Mouse (Mus musculus) lung, postnatal 0 days (tissue): ENCODE results near the gene Il13ra1. TPM values are rescaled to one million over a fixed set of nuclear protein-coding genes. Genes with fewer than 3 reads are reported as not detected.
A peak's percentile ranks its signal among the peaks of the same experiment; 100 is the strongest.

Experiments
- ATAC-seq: fragments of 200-750 bp; cut with Nextera tagmentation; 2 replicates; pipeline ENCODE4 v1.8.0; 2017; ENCODE audit warnings: moderate library complexity
- DNase-seq: peaks from one replicate; pipeline ENCODE4 v3.0.0-alpha.2; 2016; ENCODE audit warnings: low spot score
- H3K27ac ChIP-seq: fragments of 300-500 bp; sonication (generic); 2 replicates; pipeline ENCODE4 v1.5.1; 2014; ENCODE audit warnings: antibody characterized with exemption, mild to moderate bottlenecking, low read length, mixed read lengths
- H3K27me3 ChIP-seq: fragments of 300-500 bp; sonication (generic); replicated peaks from 2 replicates; pipeline ENCODE4 v1.6.1; 2014; ENCODE audit warnings: low read length, mixed read lengths; ENCODE audit not compliant: insufficient read depth
- H3K36me3 ChIP-seq: fragments of 300-500 bp; sonication (generic); 2 replicates; pipeline ENCODE4 v1.6.1; 2014; ENCODE audit warnings: low read length, mixed read lengths; ENCODE audit not compliant: insufficient read depth
- H3K4me1 ChIP-seq: fragments of 300-500 bp; sonication (generic); 2 replicates; pipeline ENCODE4 v1.6.1; 2014; ENCODE audit warnings: antibody characterized with exemption, low read depth, low read length, mixed read lengths; ENCODE audit not compliant: insufficient read depth
- H3K4me2 ChIP-seq: fragments of 300-500 bp; sonication (generic); replicated peaks from 2 replicates; pipeline ENCODE4 v1.6.1; 2014; ENCODE audit warnings: low read depth, mild to moderate bottlenecking, low read length, moderate library complexity, mixed read lengths
- H3K4me3 ChIP-seq: fragments of 300-500 bp; sonication (generic); 2 replicates; pipeline ENCODE4 v1.5.1; 2014; ENCODE audit warnings: low read depth, low read length
- H3K9ac ChIP-seq: fragments of 300-500 bp; sonication (generic); replicated peaks from 2 replicates; pipeline ENCODE4 v1.6.1; 2014; ENCODE audit warnings: low read depth, mild to moderate bottlenecking
- H3K9me3 ChIP-seq: fragments of 300-500 bp; sonication (generic); 2 replicates; pipeline ENCODE4 v1.6.1; 2016; ENCODE audit warnings: low read length, mixed read lengths
- CTCF ChIP-seq: IDR thresholded peaks from 2 replicates; pipeline ENCODE4 v1.5.1; 2016; ENCODE audit warnings: antibody characterized with exemption, mild to moderate bottlenecking
- EP300 ChIP-seq: IDR thresholded peaks from 2 replicates; pipeline ENCODE4 v1.6.1; 2016; ENCODE audit warnings: antibody characterized with exemption, mild to moderate bottlenecking, control low read depth
- WGBS: fragments of 180-500 bp; shearing (Covaris S2); extraction: QIAGEN DNeasy Blood & Tissue Kit; methylation state at CpG from one replicate; pipeline ENCODE4 v1.1.7; 2014; 5-methylcytosine and 5-hydroxymethylcytosine counted together
- polyA plus RNA-seq: library from polyadenylated mRNA; unstranded; fragments of >200 nt; fragmentation: Nextera tagmentation; extraction: Ambion mirVana; gene quantifications from 2 replicates; pipeline ENCODE4 v1.2.1, GENCODE M21; 2015

Il13ra1 gene
- polyA plus RNA-seq: 21.1 and 21.2 TPM in 2 replicates

GRCm38 (mm10) chrX:36111622-36112421, at the start of gene Il13ra1:
Il13ra1 (plus strand) TSS chrX:36112110.
- peak; percentile 87 for ATAC-seq
- peak; percentile 57 for DNase-seq
- Histone ChIP-seq H3K9me3 (no peaks in the 10 kb centered on the region), H3K9ac (peak within 1 kb of the TSS; percentile 46), H3K4me3 (peak within 1 kb of the TSS; percentile 51), H3K27ac (peak within 1 kb of the TSS; percentile 38; the same call in 1 of the 2 replicates), H3K27me3 (no peaks in the 10 kb centered on the region), H3K4me1 (no peaks in the 10 kb centered on the region), H3K36me3 (no peaks in the 10 kb centered on the region), H3K4me2 (peak within 1 kb of the TSS; percentile 63)
- no peak for TF ChIP-seq EP300
- no peak; the same call in 1 of the 2 replicates for TF ChIP-seq CTCF
- WGBS: 4% methylated on average over 17 of the region's 51 CpGs

GRCm38 (mm10) chrX:36073997-36074396, 37.9 kb upstream of the Il13ra1 start:
- no peak overlapping the region for H3K27ac ChIP-seq
- no peak for ATAC-seq
- H3K9ac ChIP-seq: no peak overlapping the region
- no peak overlapping the region for H3K4me2 ChIP-seq
- H3K4me3 ChIP-seq: no peak overlapping the region
- no peaks in the 10 kb centered on the region for H3K9me3 ChIP-seq
- no peaks in the 10 kb centered on the region for H3K27me3 ChIP-seq
- no peak for DNase-seq
- H3K36me3 ChIP-seq: no peaks in the 10 kb centered on the region
- no peaks in the 10 kb centered on the region for H3K4me1 ChIP-seq
- no peak for TF ChIP-seq EP300
- TF ChIP-seq CTCF: no peak
- WGBS: 61% methylated on average over 2 of the region's 2 CpGs

GRCm38 (mm10) chrX:36077164-36077563, 34.7 kb upstream of the Il13ra1 start:
- Histone ChIP-seq H3K9ac (no peak overlapping the region), H3K4me3 (no peak overlapping the region), H3K27ac (no peak overlapping the region), H3K36me3 (no peaks in the 10 kb centered on the region), H3K4me1 (no peaks in the 10 kb centered on the region), H3K27me3 (no peaks in the 10 kb centered on the region), H3K9me3 (no peaks in the 10 kb centered on the region), H3K4me2 (no peak overlapping the region)
- 36% methylated on average over 4 of the region's 4 CpGs for whole genome bisulfite sequencing
- TF ChIP-seq CTCF (no peak), EP300 (no peak)
- ATAC-seq: no peak; the same call in 1 of the 2 replicates
- peak; percentile 25 for DNase-seq

- Histone ChIP-seq H3K4me3 (no peak overlapping the region), H3K36me3 (no peaks in the 10 kb centered on the region), H3K4me1 (no peaks in the 10 kb centered on the region), H3K9ac (no peak overlapping the region), H3K9me3 (no peaks in the 10 kb centered on the region), H3K4me2 (no peak overlapping the region), H3K27ac (no peak overlapping the region), H3K27me3 (no peaks in the 10 kb centered on the region)
- TF ChIP-seq CTCF (no peak), EP300 (no peak)
- DNase-seq: peak; percentile 76
- WGBS: 78% methylated on average over 1 of the region's 1 CpGs
- ATAC-seq: peak; percentile 85
Measured at GRCm38 (mm10) chrX:36082917-36083316, 29.0 kb upstream of the Il13ra1 start.

GRCm38 (mm10) chrX:36088464-36089256, 23.2 kb upstream of the Il13ra1 start:
- H3K4me3 ChIP-seq: no peak overlapping the region
- DNase-seq: peak; percentile 6
- 75% methylated on average over 6 of the region's 6 CpGs for WGBS

GRCm38 (mm10) chrX:36100883-36101282, 11.0 kb upstream of the Il13ra1 start:
- no peak overlapping the region for H3K4me2 ChIP-seq
- peak; percentile 4 for DNase-seq
- no peak overlapping the region for H3K27ac ChIP-seq
- 75% methylated on average over 1 of the region's 1 CpGs for WGBS
- no peak for ATAC-seq
- no peak overlapping the region for H3K4me3 ChIP-seq
- TF ChIP-seq EP300: no peak
- TF ChIP-seq CTCF: no peak
- H3K36me3 ChIP-seq: no peaks in the 10 kb centered on the region
- H3K4me1 ChIP-seq: no peaks in the 10 kb centered on the region
- no peak overlapping the region for H3K9ac ChIP-seq
- H3K27me3 ChIP-seq: no peaks in the 10 kb centered on the region
- no peaks in the 10 kb centered on the region for H3K9me3 ChIP-seq

More at GRCm38 (mm10) chrX:36088464-36089256, 23.2 kb upstream of the Il13ra1 start:
- no peak overlapping the region for H3K27ac ChIP-seq
- no peaks in the 10 kb centered on the region for H3K27me3 ChIP-seq
- TF ChIP-seq EP300: no peak
- no peak for TF ChIP-seq CTCF
- no peaks in the 10 kb centered on the region for H3K9me3 ChIP-seq
- no peak overlapping the region for H3K9ac ChIP-seq
- no peak for ATAC-seq
- H3K4me2 ChIP-seq: no peak overlapping the region
- no peaks in the 10 kb centered on the region for H3K4me1 ChIP-seq
- no peaks in the 10 kb centered on the region for H3K36me3 ChIP-seq
